Mouse (Mus musculus) A20 (cell line): ENCODE results near the gene Nploc4.

Experiments
- DNase-seq: peaks from one replicate; pipeline ENCODE4 v3.0.0-alpha.2; 2011; ENCODE audit warnings: low read depth, low spot score

Nploc4 gene

GRCm38 (mm10) chr11:120341661-120342060 is 95.8 kb downstream of the Nploc4 start:
- no peak for DNase-seq

GRCm38 (mm10) chr11:120339978-120340513 is 97.5 kb downstream of the Nploc4 start:
- no peak for DNase-seq

- no peak for DNase-seq
These were observed 98.7 kb downstream of the Nploc4 start for GRCm38 (mm10) chr11:120338786-120339185.

- no peak for DNase-seq
These were observed 100.1 kb downstream of the Nploc4 start for GRCm38 (mm10) chr11:120337447-120337846.

GRCm38 (mm10) chr11:120335431-120336021 is 102.0 kb downstream of the Nploc4 start:
- DNase-seq, result no peak
